Mouse (Mus musculus) intestine, embryonic 14.5 days (tissue): ENCODE data around the gene Slc44a5. TPM values are rescaled to one million over a fixed set of nuclear protein-coding genes. Genes with fewer than 3 reads are reported as not detected.

Source experiments
- ATAC-seq: fragments of 200-750 bp; cut with Nextera tagmentation; replicated peaks from 2 replicates; pipeline ENCODE4 v1.8.0; 2017; ENCODE audit warnings: low read depth, moderate number of reproducible peaks, moderate TSS enrichment, moderate library complexity; ENCODE audit not compliant: low FRiP score, low TSS enrichment
- DNase-seq: peaks from one replicate; pipeline ENCODE4 v3.0.0-alpha.2; 2018; ENCODE audit warnings: low spot score
- H3K27ac ChIP-seq: fragments of 300-500 bp; sonication (generic); 2 replicates; pipeline ENCODE4 v1.5.1; 2014; ENCODE audit warnings: low read depth, mild to moderate bottlenecking, control low read depth
- H3K27me3 ChIP-seq: fragments of 300-500 bp; sonication (generic); replicated peaks from 2 replicates; pipeline ENCODE4 v1.6.1; 2014; ENCODE audit warnings: low read length, control low read depth; ENCODE audit not compliant: control insufficient read depth, insufficient read depth
- H3K36me3 ChIP-seq: fragments of 300-500 bp; sonication (generic); 2 replicates; pipeline ENCODE4 v1.6.1; 2014; ENCODE audit warnings: low read length, control low read depth; ENCODE audit not compliant: control insufficient read depth, insufficient read depth
- H3K4me1 ChIP-seq: fragments of 300-500 bp; sonication (generic); replicated peaks from 2 replicates; pipeline ENCODE4 v1.6.1; 2014; ENCODE audit warnings: low read length, control low read depth, mixed read lengths; ENCODE audit not compliant: control insufficient read depth, insufficient read depth
- H3K4me2 ChIP-seq: fragments of 300-500 bp; sonication (generic); 2 replicates; pipeline ENCODE4 v1.6.1; 2014; ENCODE audit warnings: low read length
- H3K4me3 ChIP-seq: fragments of 300-500 bp; sonication (generic); 2 replicates; pipeline ENCODE4 v1.5.1; 2014; ENCODE audit warnings: low read depth, low read length, control low read depth, mixed read lengths
- H3K9ac ChIP-seq: fragments of 300-500 bp; sonication (generic); 2 replicates; pipeline ENCODE4 v1.6.1; 2014; ENCODE audit warnings: mild to moderate bottlenecking, low read length
- H3K9me3 ChIP-seq: fragments of 300-500 bp; sonication (generic); 2 replicates; pipeline ENCODE4 v1.6.1; 2016; ENCODE audit warnings: low read length, control low read depth; ENCODE audit not compliant: control insufficient read depth
- WGBS: fragments of 180-500 bp; shearing (Covaris S2); extraction: QIAGEN DNeasy Blood & Tissue Kit; methylation state at CpG from one replicate; pipeline ENCODE4 v1.1.7; 2014; 5-methylcytosine and 5-hydroxymethylcytosine counted together
- polyA plus RNA-seq: library from polyadenylated mRNA; unstranded; fragments of >200 nt; fragmentation: Nextera tagmentation; extraction: Ambion mirVana; gene quantifications from 2 replicates; pipeline ENCODE4 v1.2.1, GENCODE M21; 2014

Gene Slc44a5
- polyA plus RNA-seq, 1 experiment from 2014 or later, result 1.5 TPM

- Histone ChIP-seq H3K4me2 (no peak overlapping the region), H3K9ac (no peak overlapping the region), H3K27ac (no peak overlapping the region), H3K4me3 (no peak overlapping the region), H3K36me3 (no peaks in the 10 kb centered on the region), H3K9me3 (no peaks in the 10 kb centered on the region), H3K27me3 (no peaks in the 10 kb centered on the region), H3K4me1 (peaks cover 5% of the 10 kb centered on the region; the same call in 1 of the 2 replicates)
- ATAC-seq, result no peak
- 78% methylated on average over 2 of the region's 2 CpGs for WGBS
- DNase-seq, result no peak
These were observed 239.3 kb downstream of the Slc44a5 start for GRCm38 (mm10) chr3:154212551-154212950.

- Histone ChIP-seq H3K4me2 (no peak overlapping the region), H3K36me3 (no peaks in the 10 kb centered on the region), H3K4me3 (no peak overlapping the region), H3K4me1 (no peaks in the 10 kb centered on the region), H3K9me3 (no peaks in the 10 kb centered on the region), H3K27me3 (no peaks in the 10 kb centered on the region), H3K27ac (no peak overlapping the region), H3K9ac (no peak overlapping the region)
- ATAC-seq (no peak), DNase-seq (no peak)
- WGBS, result 75% methylated on average over 7 of the region's 7 CpGs
These were observed 242.1 kb downstream of the Slc44a5 start for GRCm38 (mm10) chr3:154215309-154215708.

- Histone ChIP-seq H3K9me3 (no peaks in the 10 kb centered on the region), H3K9ac (no peak overlapping the region), H3K4me3 (no peak overlapping the region), H3K27ac (no peak overlapping the region), H3K36me3 (no peaks in the 10 kb centered on the region), H3K27me3 (no peaks in the 10 kb centered on the region), H3K4me1 (no peaks in the 10 kb centered on the region), H3K4me2 (no peak overlapping the region)
- ATAC-seq, result no peak
- no peak for DNase-seq
These were observed 242.5 kb downstream of the Slc44a5 start for GRCm38 (mm10) chr3:154215779-154216178.

- 37% methylated on average over 8 of the region's 8 CpGs for WGBS
- peak; percentile 61 for DNase-seq
- Histone ChIP-seq H3K9ac (no peak overlapping the region), H3K27me3 (no peaks in the 10 kb centered on the region), H3K4me1 (no peaks in the 10 kb centered on the region), H3K36me3 (no peaks in the 10 kb centered on the region), H3K4me2 (no peak overlapping the region), H3K27ac (no peak overlapping the region), H3K4me3 (no peak overlapping the region), H3K9me3 (no peaks in the 10 kb centered on the region)
- ATAC-seq, result no peak
These were observed 248.9 kb downstream of the Slc44a5 start for GRCm38 (mm10) chr3:154222141-154222591.

GRCm38 (mm10) chr3:154222688-154223087, 249.5 kb downstream of the Slc44a5 start:
- Histone ChIP-seq H3K9me3 (no peaks in the 10 kb centered on the region), H3K36me3 (no peaks in the 10 kb centered on the region), H3K4me2 (no peak overlapping the region), H3K4me3 (no peak overlapping the region), H3K27me3 (no peaks in the 10 kb centered on the region), H3K9ac (no peak overlapping the region), H3K4me1 (no peaks in the 10 kb centered on the region), H3K27ac (no peak overlapping the region)
- no peak for ATAC-seq
- DNase-seq, result no peak
- WGBS, result 67% methylated on average over 4 of the region's 4 CpGs

GRCm38 (mm10) chr3:154226100-154226752, 253.0 kb downstream of the Slc44a5 start:
- Histone ChIP-seq H3K9me3 (no peaks in the 10 kb centered on the region), H3K27ac (no peak overlapping the region), H3K27me3 (no peaks in the 10 kb centered on the region), H3K36me3 (no peaks in the 10 kb centered on the region), H3K4me1 (no peaks in the 10 kb centered on the region), H3K9ac (no peak overlapping the region), H3K4me2 (no peak overlapping the region), H3K4me3 (no peak overlapping the region)
- ATAC-seq, result peak; percentile 63; the same call in 1 of the 2 replicates
- peak; percentile 82 for DNase-seq
- WGBS, result 48% methylated on average over 10 of the region's 10 CpGs

GRCm38 (mm10) chr3:154244932-154245331, 271.7 kb downstream of the Slc44a5 start:
- 73% methylated on average over 1 of the region's 1 CpGs for WGBS
- H3K27me3 ChIP-seq, result no peaks in the 10 kb centered on the region
- H3K4me2 ChIP-seq, result no peak overlapping the region
- no peak for ATAC-seq
- no peak overlapping the region for H3K27ac ChIP-seq
- H3K4me3 ChIP-seq, result no peak overlapping the region
- H3K36me3 ChIP-seq, result no peaks in the 10 kb centered on the region
- no peak for DNase-seq
- H3K9ac ChIP-seq, result no peak overlapping the region
- H3K9me3 ChIP-seq, result peaks cover 9% of the 10 kb centered on the region
- no peaks in the 10 kb centered on the region for H3K4me1 ChIP-seq

- no peak for ATAC-seq
- H3K4me2 ChIP-seq, result no peak overlapping the region
These were observed 278.2 kb downstream of the Slc44a5 start for GRCm38 (mm10) chr3:154251486-154251885.

GRCm38 (mm10) chr3:154252219-154252618, 279.0 kb downstream of the Slc44a5 start:
- H3K4me1 ChIP-seq, result no peaks in the 10 kb centered on the region
- H3K27me3 ChIP-seq, result no peaks in the 10 kb centered on the region
- no peaks in the 10 kb centered on the region for H3K36me3 ChIP-seq
- no peak overlapping the region for H3K4me3 ChIP-seq
- no peak overlapping the region for H3K9ac ChIP-seq
- DNase-seq (no peak), ATAC-seq (no peak)
- H3K27ac ChIP-seq, result no peak overlapping the region
- H3K9me3 ChIP-seq, result no peaks in the 10 kb centered on the region
- 66% methylated on average over 10 of the region's 10 CpGs for WGBS
- no peak overlapping the region for H3K4me2 ChIP-seq

More at GRCm38 (mm10) chr3:154251486-154251885, 278.2 kb downstream of the Slc44a5 start:
- H3K36me3 ChIP-seq, result no peaks in the 10 kb centered on the region
- H3K27ac ChIP-seq, result no peak overlapping the region
- H3K9me3 ChIP-seq, result peaks cover 7% of the 10 kb centered on the region
- no peak for DNase-seq
- WGBS, result 94% methylated on average over 2 of the region's 2 CpGs
- no peak overlapping the region for H3K9ac ChIP-seq
- H3K4me1 ChIP-seq, result no peaks in the 10 kb centered on the region
- H3K27me3 ChIP-seq, result no peaks in the 10 kb centered on the region
- no peak overlapping the region for H3K4me3 ChIP-seq
